Mouse (Mus musculus) CH12.LX (cell line): Measurements from ENCODE around the gene Nt5c3.

ENCODE experiments used
- BHLHE40 ChIP-seq: IDR thresholded peaks from 2 replicates; pipeline ENCODE4 v1.6.1; 2011; ENCODE audit warnings: mild to moderate bottlenecking, low read depth, low read length, improper control_type of control experiment
- CTCF ChIP-seq, 2 experiments: IDR thresholded peaks in 1 of 2; conservative IDR thresholded peaks in 1 of 2; 2 replicates each; pipeline ENCODE4 v1.5.1; 2011 to 2012; ENCODE audit warnings: low read depth in 2 of 2, low read length in 2 of 2, improper control_type of control experiment in 1 of 2, inconsistent platforms in 1 of 2, mild to moderate bottlenecking in 1 of 2, moderate library complexity in 1 of 2
- E2F4 ChIP-seq: IDR thresholded peaks from 2 replicates; pipeline ENCODE4 v1.6.1; 2011; ENCODE audit warnings: low read depth, low read length, improper control_type of control experiment; ENCODE audit not compliant: insufficient replicate concordance
- ELF1 ChIP-seq: IDR thresholded peaks from 2 replicates; pipeline ENCODE4 v1.6.1; 2014; ENCODE audit warnings: low read depth, mild to moderate bottlenecking, inconsistent platforms, low read length, improper control_type of control experiment
- EP300 ChIP-seq: IDR thresholded peaks from 2 replicates; pipeline ENCODE4 v1.6.1; 2011; ENCODE audit warnings: low read length, improper control_type of control experiment
- MAFK ChIP-seq: IDR thresholded peaks from 2 replicates; pipeline ENCODE4 v1.6.1; 2011; ENCODE audit warnings: low read length, improper control_type of control experiment; ENCODE audit not compliant: insufficient replicate concordance
- MAX ChIP-seq: IDR thresholded peaks from 2 replicates; pipeline ENCODE4 v1.6.1; 2011; ENCODE audit warnings: low read length, improper control_type of control experiment
- MXI1 ChIP-seq: IDR thresholded peaks from 2 replicates; pipeline ENCODE4 v1.6.1; 2011; ENCODE audit warnings: mild to moderate bottlenecking, low read depth, low read length, improper control_type of control experiment
- POLR2A ChIP-seq: IDR thresholded peaks from 2 replicates; pipeline ENCODE4 v1.6.1; 2011; ENCODE audit warnings: low read depth, mild to moderate bottlenecking, improper control_type of control experiment, low read length
- RAD21 ChIP-seq: IDR thresholded peaks from 2 replicates; pipeline ENCODE4 v1.6.1; 2011; ENCODE audit warnings: low read depth, mild to moderate bottlenecking, low read length, improper control_type of control experiment, moderate library complexity
- SIN3A ChIP-seq: IDR thresholded peaks from 2 replicates; pipeline ENCODE4 v1.6.1; 2012; ENCODE audit warnings: low read length, improper control_type of control experiment, inconsistent platforms
- TCF12 ChIP-seq: IDR thresholded peaks from 2 replicates; pipeline ENCODE4 v1.6.1; 2014; ENCODE audit warnings: low read depth, mild to moderate bottlenecking, inconsistent platforms, low read length, improper control_type of control experiment
- USF1 ChIP-seq: IDR thresholded peaks from 2 replicates; pipeline ENCODE4 v1.6.1; 2014; ENCODE audit warnings: low read depth, mild to moderate bottlenecking, inconsistent platforms, low read length, improper control_type of control experiment
- ZMIZ1 ChIP-seq: IDR thresholded peaks from 2 replicates; pipeline ENCODE4 v1.6.1; 2012; ENCODE audit warnings: low read depth, mild to moderate bottlenecking, inconsistent platforms, low read length, improper control_type of control experiment

DNA sequence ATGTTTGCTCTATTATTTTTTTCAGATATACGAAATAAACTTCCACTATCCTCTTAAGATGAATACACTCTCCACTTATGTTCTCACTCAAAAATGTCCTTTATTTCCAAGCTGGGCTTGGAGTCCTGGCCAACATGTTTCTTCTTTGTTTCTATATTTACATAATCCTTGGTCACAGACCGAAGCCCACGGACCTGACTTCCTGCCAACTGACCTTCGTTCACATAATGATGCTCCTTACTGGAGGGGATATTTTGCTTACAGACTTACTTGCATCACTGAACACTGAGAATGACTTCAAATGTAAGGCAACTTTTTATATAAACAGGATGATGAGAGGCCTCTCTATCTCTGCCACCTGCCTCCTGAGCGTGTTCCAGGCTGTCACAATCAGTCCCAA lies 32.7 kb upstream of the Nt5c3 start:
- no peak for TF ChIP-seq BHLHE40
- no peak for TF ChIP-seq CTCF (conservative IDR thresholded peaks at IDR 0.05 in 1 of 2, IDR thresholded peaks at IDR 0.05 in 1 of 2; ENCODE audit: low read depth in 2 of 2, low read length in 2 of 2)
- no peak for TF ChIP-seq EP300
- no peak for TF ChIP-seq SIN3A
- TF ChIP-seq ELF1, result no peak
- no peak for TF ChIP-seq POLR2A
- no peak for TF ChIP-seq MAX
- TF ChIP-seq TCF12, result no peak
- TF ChIP-seq USF1, result no peak
- TF ChIP-seq MAFK, result no peak
- no peak for TF ChIP-seq E2F4
- no peak for TF ChIP-seq ZMIZ1
- no peak for TF ChIP-seq RAD21
- no peak for TF ChIP-seq MXI1
